Comparison of ENCODE assay signal across 19 mouse cellular contexts in the genomic region with DNA sequence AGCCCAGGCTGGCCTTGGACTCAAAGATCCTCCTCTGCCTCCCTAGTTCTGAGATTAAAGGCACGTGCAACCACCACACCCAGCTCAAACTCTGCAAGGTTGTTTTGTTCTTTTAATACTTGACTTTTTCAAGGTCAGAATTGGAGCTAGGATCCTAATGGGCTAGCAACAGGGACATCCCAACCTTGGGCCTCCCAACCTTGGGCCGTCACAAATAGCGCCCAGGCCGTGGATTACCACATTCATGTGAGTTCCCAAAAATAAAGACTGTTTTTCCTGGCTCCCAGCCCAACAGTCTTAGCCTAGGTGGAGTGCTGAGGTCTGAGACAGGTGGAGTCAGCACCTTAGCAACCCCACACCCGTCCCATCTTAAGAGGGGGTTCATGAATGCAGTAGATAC. TPM values are rescaled to one million over a fixed set of nuclear protein-coding genes. Genes with fewer than 3 reads are reported as not detected.
DNase-seq lines count a peak whose midpoint lies in the region; ATAC-seq lines count a peak whose summit lies in the region.
"Had no signal": no experiment of that assay in that cellular context is flagged by ENCODE, and none has a peak within 500 bp of the region (broad histone marks: within the 10 kb centered on the region; RNA-seq: fewer than 3 reads in every experiment).

No protein-coding gene starts in this region.

- no peak for ATAC-seq in liver, embryonic 13.5 days (ENCODE audit: low read depth)
- no peak for ATAC-seq in liver, embryonic 11.5 days (replicated peaks; ENCODE audit: low FRiP score)
- ATAC-seq: forebrain, embryonic 14.5 days; forebrain, embryonic 16.5 days had no signal

- DNase-seq in adrenal gland, postnatal 14 days, result peak; percentile 52
- no peak for DNase-seq in adrenal gland, adult 8-10 months
- DNase-seq in liver, embryonic 13.5 days, result no peak
- no peak for DNase-seq in liver, embryonic 11.5 days (ENCODE audit: low spot score)
- DNase-seq: adrenal gland, postnatal 10 days; cerebellum, adult 11 months; cerebellum, adult 18-20 months; cerebellum, adult 8-10 months; cerebellum, adult 9-11 months; cerebellum, postnatal 14 days; cerebellum, postnatal 36 days; embryo, embryonic 11 days had no signal

- peaks cover 13% of the 10 kb centered on the region for H3K27me3 ChIP-seq in liver, embryonic 13.5 days
- peaks cover 5% of the 10 kb centered on the region for H3K27me3 ChIP-seq in liver, embryonic 11.5 days (replicated peaks; ENCODE audit: control insufficient read depth, insufficient read depth, low read length)

- 0 out of 2 replicates have a peak overlapping the region, but pooled peaks have one; percentile 2 for H3K27ac ChIP-seq in liver, embryonic 13.5 days
- no peak overlapping the region for H3K27ac ChIP-seq in liver, embryonic 11.5 days (ENCODE audit: low read depth, low read length)
- H3K27ac ChIP-seq: embryonic facial prominence, embryonic 13.5 days; embryonic facial prominence, embryonic 15.5 days; forebrain, embryonic 10.5 days; forebrain, embryonic 12.5 days had no signal

- no peak overlapping the region for H3K4me3 ChIP-seq in liver, embryonic 13.5 days (replicated peaks)
- H3K4me3 ChIP-seq in liver, embryonic 11.5 days (ENCODE audit: low read depth, low read length), result no peak overlapping the region
- H3K4me3 ChIP-seq: embryonic facial prominence, embryonic 13.5 days; embryonic facial prominence, embryonic 15.5 days; erythroblast, embryonic 14.5 days; forebrain, embryonic 10.5 days; forebrain, embryonic 12.5 days had no signal

- H3K4me2 ChIP-seq in liver, embryonic 13.5 days, result no peak overlapping the region
- no peak overlapping the region for H3K4me2 ChIP-seq in liver, embryonic 11.5 days
- H3K4me2 ChIP-seq: embryonic facial prominence, embryonic 13.5 days; embryonic facial prominence, embryonic 15.5 days; forebrain, embryonic 12.5 days had no signal

- H3K4me1 ChIP-seq in liver, embryonic 13.5 days (replicated peaks), result peaks cover 27% of the 10 kb centered on the region
- peaks cover 6% of the 10 kb centered on the region for H3K4me1 ChIP-seq in liver, embryonic 11.5 days (replicated peaks; ENCODE audit: control insufficient read depth, insufficient read depth, low read length)
- H3K4me1 ChIP-seq: embryonic facial prominence, embryonic 13.5 days had no signal

- H3K9me3 ChIP-seq in liver, embryonic 13.5 days (replicated peaks), result no peaks in the 10 kb centered on the region
- H3K9me3 ChIP-seq in liver, embryonic 11.5 days (ENCODE audit: control insufficient read depth, low read length), result no peaks in the 10 kb centered on the region
- H3K9me3 ChIP-seq: embryonic facial prominence, embryonic 13.5 days; embryonic facial prominence, embryonic 15.5 days; forebrain, embryonic 10.5 days; forebrain, embryonic 12.5 days had no signal

- 69% methylated on average over 5 of the region's 5 CpGs for WGBS in liver, embryonic 13.5 days (ENCODE audit: insufficient replicate concordance)
- 83% methylated on average over 5 of the region's 5 CpGs for WGBS in liver, embryonic 11.5 days

- no peak overlapping the region for H3K9ac ChIP-seq in liver, embryonic 13.5 days
- H3K9ac ChIP-seq in liver, embryonic 11.5 days (ENCODE audit: low read depth, low read length), result no peak overlapping the region
- H3K9ac ChIP-seq: embryonic facial prominence, embryonic 13.5 days; embryonic facial prominence, embryonic 15.5 days; forebrain, embryonic 12.5 days had no signal

- H3K36me3 ChIP-seq in liver, embryonic 13.5 days, result peaks cover 10% of the 10 kb centered on the region; the same call in 1 of the 2 replicates
- H3K36me3 ChIP-seq in liver, embryonic 11.5 days (ENCODE audit: control insufficient read depth, insufficient read depth, low read length), result no peaks in the 10 kb centered on the region

RNA-seq across cellular contexts. Expression of gene Bahd1, which starts 18.2 kb away (rescaled TPM):
- 32.3 and 33.7 TPM in 2 replicates for total RNA-seq in adrenal gland, postnatal 14 days (2021)
- total RNA-seq in adrenal gland, adult 8-10 months (2022), result 10 to 100 TPM; 51.1 to 62.8 (median 59.2) TPM
- polyA plus RNA-seq in liver, embryonic 13.5 days (2015; fragmentation: Nextera tagmentation; extraction: Ambion mirVana), result 2.3 and 2.5 TPM in 2 replicates
- polyA plus RNA-seq in liver, embryonic 11.5 days (2014; fragmentation: Nextera tagmentation; extraction: Ambion mirVana), result 1.7 and 1.9 TPM in 2 replicates

RNA-seq across cellular contexts. Expression of gene Ivd, which starts 20.2 kb away (rescaled TPM):
- 173 and 197 TPM in 2 replicates for total RNA-seq in adrenal gland, postnatal 14 days (2021)
- total RNA-seq in adrenal gland, adult 8-10 months (2022), result 100 to 1,000 TPM; 250 to 438 (median 309) TPM
- polyA plus RNA-seq in liver, embryonic 13.5 days (2015; fragmentation: Nextera tagmentation; extraction: Ambion mirVana), result 26.4 and 29.6 TPM in 2 replicates
- 41.3 and 48.6 TPM in 2 replicates for polyA plus RNA-seq in liver, embryonic 11.5 days (2014; fragmentation: Nextera tagmentation; extraction: Ambion mirVana)

RNA-seq across cellular contexts. Expression of gene Chst14, which starts 44.3 kb away (rescaled TPM):
- total RNA-seq in adrenal gland, postnatal 14 days (2021), result 10.1 and 13.3 TPM in 2 replicates
- 10 to 100 TPM; 13.5 to 19.7 (median 16.7) TPM for total RNA-seq in adrenal gland, adult 8-10 months (2022)
- 5.2 and 5.4 TPM in 2 replicates for polyA plus RNA-seq in liver, embryonic 13.5 days (2015; fragmentation: Nextera tagmentation; extraction: Ambion mirVana)
- 15.4 and 16.4 TPM in 2 replicates for polyA plus RNA-seq in liver, embryonic 11.5 days (2014; fragmentation: Nextera tagmentation; extraction: Ambion mirVana)
